Mouse (Mus musculus): ENCODE results near the gene Cort.
"Not testable (repeated sequence)": the region's sequence is repeated elsewhere in the genome, so short reads cannot be mapped to it uniquely, and the experiment has no call there.

The Cort gene

GRCm38 (mm10) chr4:149126663-149127062 is at the start of gene Cort:
TSS of gene Cort (minus strand) at chr4:149126763.
- DNase-seq (ENCODE audit: low spot score) = no peak

GRCm38 (mm10) chr4:149173661-149174060 is 47.1 kb upstream of the Cort start:
- DNase-seq (ENCODE audit: low spot score) = no peak

DNA sequence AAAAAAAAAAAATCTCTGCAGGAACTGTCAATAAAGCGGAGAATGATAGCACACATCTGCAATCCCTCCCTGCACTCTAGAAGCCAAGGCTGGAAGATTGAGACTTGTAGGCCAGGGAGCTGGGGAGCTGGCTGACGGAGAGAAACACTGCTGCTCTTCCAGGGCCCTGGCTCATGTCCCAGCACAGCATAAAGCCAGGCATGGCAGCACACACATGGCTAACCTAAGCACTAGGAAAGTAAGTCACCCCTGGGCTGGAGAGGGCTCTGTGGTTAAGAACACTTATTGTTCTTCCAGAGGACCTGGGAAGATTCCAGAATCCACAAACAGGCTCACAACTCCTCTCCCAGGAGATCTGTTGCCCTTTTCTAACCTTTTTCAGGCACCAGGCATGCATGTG is 46.1 kb upstream of the Cort start:
- DNase-seq (ENCODE audit: low spot score) = no peak

GRCm38 (mm10) chr4:149172083-149172482 is 45.5 kb upstream of the Cort start:
- peak; percentile 60 for DNase-seq (ENCODE audit: low spot score)

GRCm38 (mm10) chr4:149171581-149171981 is 45.0 kb upstream of the Cort start:
- DNase-seq (ENCODE audit: low spot score) = peak; percentile 61

- peak; percentile 79 for DNase-seq (ENCODE audit: low spot score)
Observed at GRCm38 (mm10) chr4:149170394-149170931, 43.9 kb upstream of the Cort start.

DNA sequence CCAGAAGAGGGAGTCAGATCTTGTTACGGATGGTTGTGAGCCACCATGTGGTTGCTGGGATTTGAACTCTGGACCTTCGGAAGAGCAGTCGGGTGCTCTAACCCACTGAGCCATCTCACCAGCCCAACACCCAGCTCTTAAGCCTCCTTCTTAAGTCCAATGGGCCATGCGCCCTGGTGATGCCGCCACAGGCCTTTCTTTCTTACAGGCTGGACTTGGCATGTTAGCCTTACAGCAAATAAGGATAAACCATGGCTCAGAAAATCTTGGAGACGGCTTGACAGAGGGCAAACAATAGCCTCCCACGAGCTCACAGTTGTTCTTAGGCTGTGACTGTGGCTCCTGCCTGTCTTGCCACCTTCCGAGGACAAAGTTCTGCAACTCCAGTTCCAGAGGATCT is 43.4 kb upstream of the Cort start:
- DNase-seq (ENCODE audit: low spot score) = not testable (repeated sequence)

DNA sequence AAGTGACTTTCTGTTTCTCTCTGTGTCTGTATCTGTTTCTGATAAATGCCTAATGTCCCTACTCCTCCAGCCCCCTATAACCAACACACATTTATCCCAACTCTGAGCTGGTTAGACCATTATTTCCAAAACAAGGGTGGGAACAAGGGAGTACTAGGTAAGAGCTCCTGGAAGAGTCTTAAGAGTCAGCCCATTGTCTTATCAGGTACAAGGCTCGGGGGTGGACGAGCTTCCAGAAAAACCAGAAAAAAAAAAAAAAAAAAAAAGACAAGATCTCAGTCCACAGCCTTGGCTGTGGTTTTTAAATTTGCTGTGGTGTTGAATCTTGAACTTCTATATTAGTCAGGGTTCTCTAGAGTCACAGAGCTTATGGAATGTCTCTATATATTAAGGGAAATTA is 41.5 kb upstream of the Cort start:
- DNase-seq (ENCODE audit: low spot score) = no peak

DNA sequence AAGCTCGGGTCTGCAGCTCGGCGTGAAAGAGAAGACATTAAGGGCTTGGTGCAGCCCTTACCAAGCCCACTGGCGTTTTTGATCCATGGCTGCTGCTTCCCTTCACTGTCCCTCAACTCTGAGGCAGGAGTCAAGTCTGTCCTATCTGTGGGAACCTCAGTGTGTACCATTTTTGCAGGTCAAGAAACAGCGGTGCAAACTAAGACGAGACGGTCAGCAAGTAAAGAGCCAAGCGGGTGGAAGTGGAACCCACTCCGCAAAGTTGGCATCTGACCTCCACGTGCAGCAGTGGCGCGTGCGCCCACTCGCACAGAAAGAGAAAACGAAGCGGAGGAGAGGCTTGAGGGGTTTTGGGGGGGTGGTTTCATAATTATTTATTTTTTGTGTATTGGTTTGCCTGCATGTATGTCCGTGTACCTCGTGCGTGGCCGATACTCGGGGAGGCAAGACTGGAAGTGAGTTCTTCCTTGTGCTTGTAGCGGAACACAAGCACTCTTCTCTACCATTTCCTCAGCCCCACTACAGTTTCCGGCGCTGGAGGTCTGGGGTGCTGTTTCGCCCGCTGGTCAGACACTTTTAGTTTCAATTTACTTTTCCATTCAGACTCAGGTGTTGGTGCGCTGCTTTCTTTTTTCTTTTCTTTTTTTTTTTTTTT is 40.5 kb upstream of the Cort start:
- no peak for DNase-seq (ENCODE audit: low spot score)

DNA sequence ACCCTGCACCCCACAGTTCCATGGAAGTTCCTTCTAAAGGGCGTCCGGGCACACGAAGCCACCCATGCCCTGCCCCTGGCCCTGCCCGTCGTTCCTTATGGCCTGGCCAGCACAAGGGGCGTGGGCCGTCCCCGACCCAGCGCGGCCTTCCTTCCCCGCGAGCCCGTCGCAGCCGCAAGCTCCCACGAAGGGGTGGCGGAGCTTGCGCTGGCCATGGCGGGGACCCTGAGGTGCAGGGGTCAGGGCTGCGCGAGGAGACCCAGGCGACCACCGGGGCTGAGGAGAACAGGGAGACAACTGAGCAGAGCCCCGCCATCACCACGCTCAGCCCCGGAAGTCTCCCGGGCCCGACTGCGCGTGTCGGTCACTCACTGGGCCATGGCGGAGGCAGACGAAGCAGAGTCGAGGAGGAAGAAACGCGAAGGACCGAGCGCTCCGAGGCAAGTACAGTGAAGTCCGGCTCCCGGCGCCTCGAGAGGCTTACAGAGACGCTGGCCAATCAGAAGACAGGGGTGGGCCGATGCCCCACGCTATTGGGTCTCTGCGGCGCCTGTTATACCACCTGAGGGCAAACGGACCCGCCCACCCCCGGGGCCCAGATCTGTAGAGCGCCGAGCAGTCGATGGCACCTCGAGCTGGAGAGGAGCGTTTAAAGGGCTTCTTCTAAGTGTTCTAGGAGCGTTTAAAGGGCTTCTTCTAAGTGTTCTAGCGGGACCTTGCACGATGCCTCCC is 39.8 kb upstream of the Cort start, which contains the start of gene Pgd:
Gene Pgd, minus strand, starts transcription at position 557 of the 732 bp plus-strand sequence.
- peak; percentile 96 for DNase-seq (ENCODE audit: low spot score)

- no peak for DNase-seq (ENCODE audit: low spot score)
Observed at GRCm38 (mm10) chr4:149164150-149164549, 37.6 kb upstream of the Cort start.

GRCm38 (mm10) chr4:149163196-149163595 is 36.6 kb upstream of the Cort start:
- no peak for DNase-seq (ENCODE audit: low spot score)

GRCm38 (mm10) chr4:149161166-149161565 is 34.6 kb upstream of the Cort start:
- no peak for DNase-seq (ENCODE audit: low spot score)

DNA sequence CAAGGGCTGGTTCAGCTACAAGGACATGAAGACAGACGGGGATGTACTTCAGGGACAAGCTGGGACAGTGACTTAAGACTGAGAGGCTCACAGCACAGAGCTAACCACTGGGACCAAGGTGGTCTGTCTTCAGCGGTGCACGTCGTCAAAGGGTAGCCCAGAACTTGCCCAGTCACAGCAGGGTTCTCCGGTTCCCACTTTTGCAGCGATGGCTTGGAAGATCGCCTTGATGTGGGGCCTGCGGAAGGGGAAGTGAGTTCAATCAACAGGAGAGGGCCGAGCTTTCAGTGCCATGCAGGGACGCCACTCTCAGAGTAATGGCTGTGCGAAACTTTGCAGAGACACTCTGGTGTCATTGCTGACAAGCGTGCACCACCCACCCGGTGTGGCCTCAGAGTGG is 33.3 kb upstream of the Cort start:
- DNase-seq (ENCODE audit: low spot score) = no peak

GRCm38 (mm10) chr4:149159203-149159602 is 32.6 kb upstream of the Cort start:
- no peak for DNase-seq (ENCODE audit: low spot score)

GRCm38 (mm10) chr4:149157415-149157973 is 30.9 kb upstream of the Cort start:
- DNase-seq (ENCODE audit: low spot score) = no peak

DNA sequence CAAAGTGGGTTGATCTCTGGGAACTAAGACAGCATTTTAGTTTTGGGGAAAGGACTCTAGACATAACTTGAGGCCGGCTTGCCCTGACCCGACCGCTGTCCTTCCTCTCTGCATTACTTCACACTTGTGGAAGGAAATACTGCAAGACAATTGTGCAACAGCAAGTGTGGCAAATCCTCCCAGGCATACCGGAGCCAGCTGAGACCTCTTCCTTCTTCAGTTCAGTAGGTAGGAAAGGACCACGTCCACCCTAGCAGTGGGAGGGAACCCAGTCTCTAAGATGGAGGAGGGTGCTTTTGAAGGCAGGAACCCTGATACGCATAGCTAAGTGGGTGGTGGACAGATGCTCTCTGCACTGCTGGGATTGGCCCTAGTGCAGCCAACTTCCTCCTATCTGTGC is 29.1 kb upstream of the Cort start:
- DNase-seq (ENCODE audit: low spot score) = no peak

- DNase-seq (ENCODE audit: low spot score) = no peak
Observed at GRCm38 (mm10) chr4:149154859-149155258, 28.3 kb upstream of the Cort start.

DNA sequence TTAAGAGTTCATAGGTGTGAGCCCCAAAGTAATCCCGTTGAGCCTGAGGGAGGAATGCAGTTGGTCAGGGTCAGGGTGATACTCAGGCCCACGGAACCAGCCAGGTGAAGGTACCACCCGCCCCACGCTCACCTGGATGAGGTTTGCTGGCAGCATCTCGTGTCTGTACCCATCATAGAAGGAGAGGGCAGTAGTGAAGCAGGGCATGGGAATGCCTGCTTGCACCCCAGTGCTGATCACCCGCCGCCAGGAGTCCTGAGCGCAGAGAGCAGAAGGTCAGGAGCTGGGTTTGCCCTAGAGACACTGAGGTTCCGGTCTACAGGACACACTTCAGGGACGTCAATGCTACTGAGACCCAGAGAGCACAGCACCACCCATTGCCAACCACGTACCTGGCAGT is 24.2 kb upstream of the Cort start:
- no peak for DNase-seq (ENCODE audit: low spot score)

DNA sequence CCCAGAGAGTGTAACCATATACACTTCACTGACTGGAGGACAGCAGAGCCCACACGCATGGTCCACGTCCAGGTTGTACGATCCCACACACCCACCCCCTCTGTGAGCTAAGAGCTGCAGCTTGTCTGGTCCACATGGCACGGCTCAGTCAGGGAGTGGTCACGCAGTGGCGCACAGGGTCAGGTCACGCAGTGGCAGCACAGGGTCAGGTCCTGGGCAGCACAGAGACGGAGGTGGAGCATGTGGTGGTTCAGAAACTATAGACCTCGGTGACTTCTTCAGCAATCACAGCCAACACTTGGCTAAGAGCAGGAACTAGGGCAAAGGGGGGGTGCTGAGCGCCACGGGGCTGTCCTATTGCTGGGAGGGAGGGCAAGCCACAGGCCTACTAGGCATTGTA is 23.7 kb upstream of the Cort start:
- no peak for DNase-seq (ENCODE audit: low spot score)

DNA sequence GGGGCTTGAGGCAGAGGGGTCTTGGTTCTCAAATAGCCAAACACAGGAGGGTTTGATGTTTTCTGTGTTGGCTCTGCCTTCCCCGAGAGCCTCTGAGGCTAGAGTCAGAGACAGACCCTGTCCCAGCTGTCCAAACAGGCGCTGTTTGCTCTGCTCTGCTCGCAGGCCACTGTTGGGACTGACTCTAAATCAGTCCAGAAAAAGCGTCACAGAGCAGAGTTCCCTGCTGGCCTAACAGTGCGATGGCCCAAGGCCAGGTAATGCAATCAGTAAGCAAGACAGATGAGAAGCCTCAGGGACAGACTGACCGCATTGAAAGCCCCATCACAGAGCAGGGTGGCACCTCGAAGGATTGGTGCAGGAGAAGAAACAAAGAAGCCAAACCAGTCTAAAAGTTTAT is 23.0 kb upstream of the Cort start:
- no peak for DNase-seq (ENCODE audit: low spot score)

DNA sequence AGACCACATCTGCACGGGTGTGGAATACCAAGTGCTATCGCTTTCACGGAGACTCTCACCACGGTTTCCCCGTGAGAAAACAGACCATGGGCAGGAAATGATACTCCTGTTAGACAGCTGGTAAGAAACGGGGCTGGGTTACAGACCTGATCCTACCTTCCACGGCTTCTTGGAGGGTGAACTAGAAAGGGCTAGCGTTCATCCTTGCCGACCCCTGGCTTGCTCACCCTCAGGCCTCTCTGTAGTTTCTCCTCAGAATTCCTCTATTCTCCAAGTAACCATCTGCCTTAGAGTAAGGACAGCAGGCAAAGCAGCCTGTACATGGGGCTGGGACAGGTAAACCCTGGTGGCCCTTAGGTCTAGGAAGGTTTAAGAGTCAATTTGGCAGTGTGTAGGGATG is 22.6 kb upstream of the Cort start:
- DNase-seq (ENCODE audit: low spot score) = no peak

DNA sequence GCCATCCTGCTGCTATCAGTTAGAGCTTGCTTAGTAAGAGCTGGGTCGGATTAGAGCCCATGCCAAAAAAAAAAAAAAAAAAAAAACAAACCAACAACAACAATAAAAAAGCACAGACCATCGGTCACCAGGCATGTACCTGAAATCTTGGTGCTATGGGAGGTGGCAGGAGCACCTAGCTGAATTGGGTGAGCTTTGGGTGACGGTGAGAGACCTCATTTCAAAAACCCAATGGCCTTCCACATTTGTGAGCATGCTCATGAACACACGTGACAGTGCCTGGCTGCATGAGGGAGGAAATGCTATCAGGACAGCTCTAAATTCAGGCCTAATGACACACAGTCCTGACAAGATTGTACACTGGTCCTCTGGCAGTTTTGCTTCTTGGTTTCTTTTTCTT is 21.5 kb upstream of the Cort start:
- no peak for DNase-seq (ENCODE audit: low spot score)

Data from yolk sac, embryonic 10.5 days (tissue).